Mouse (Mus musculus) heart, postnatal 14 days (tissue): Measurements from ENCODE around the gene Gm17657. TPM values are rescaled to one million over a fixed set of nuclear protein-coding genes. Genes with fewer than 3 reads are reported as not detected.

Experiments used
- microRNA-seq, 2 experiments: library from miRNA; unstranded; fragments of <30 nt; microRNA quantifications; one replicate each; pipeline ENCODE4 v1.2.0; 2021 to 2022
- total RNA-seq, 2 experiments: library from RNA; stranded (reverse); gene quantifications; 2 replicates each; pipeline ENCODE4 v1.2.3; 2021

Gm17657 gene
- total RNA-seq, 2 experiments from 2014 or later, result not detected

Small RNAs within 50 kb of the gene (microRNA-seq; reads per million reads assigned to microRNA genes)
- gene Mir7667, result 0 to 0.27 reads per million in 2 experiments

Other genes with a start within 250 kb of the Gm17657 start
- 10 to 100 TPM; 34.3 to 47.8 TPM for gene Pi16, start 232.0 kb downstream of the Gm17657 start, total RNA-seq
- gene Mtch1, start 201.7 kb downstream of the Gm17657 start, total RNA-seq, result 100 to 1,000 TPM; 272 to 279 TPM
- 1 to 10 TPM; 2.3 to 2.9 TPM for gene Fgd2, start 188.7 kb downstream of the Gm17657 start, total RNA-seq
- gene Pim1, start 58.9 kb downstream of the Gm17657 start, total RNA-seq, result 10 to 100 TPM; 30.8 to 33.7 TPM
- 10 to 100 TPM; 14.5 to 15.1 TPM for gene Tbc1d22b, start 147 bp upstream of the Gm17657 start, total RNA-seq
- not detected for gene Tmem217, start 2.7 kb upstream of the Gm17657 start, total RNA-seq
- 10 to 100 TPM; 22.4 to 24.6 TPM for gene Rnf8, start 65.2 kb upstream of the Gm17657 start, total RNA-seq
- 1 to 10 TPM; 1.0 to 1.3 TPM for gene Gm28043, start 65.2 kb upstream of the Gm17657 start, total RNA-seq
- 10 to 100 TPM; 45.8 to 60.7 TPM for gene Cmtr1, start 111.0 kb upstream of the Gm17657 start, total RNA-seq
- gene Ccdc167, start 167.4 kb upstream of the Gm17657 start, total RNA-seq, result 10 to 100 TPM; 11.4 to 12.1 TPM